Mouse (Mus musculus) heart, postnatal 0 days (tissue): ENCODE data around the gene Vwa7.

Experiments
- CTCF ChIP-seq: IDR thresholded peaks from 2 replicates; pipeline ENCODE4 v1.5.1; 2016; ENCODE audit warnings: antibody characterized with exemption, control low read depth, low read depth
- EP300 ChIP-seq: IDR thresholded peaks from 2 replicates; pipeline ENCODE4 v1.6.1; 2016; ENCODE audit warnings: antibody characterized with exemption, low read depth

GRCm38 (mm10) chr17:35031272-35031671 is 14.9 kb downstream of the Vwa7 start:
- TF ChIP-seq CTCF (no peak), EP300 (no peak)
